Mouse (Mus musculus): ENCODE results near the gene Mfap1b.
"Not testable (repeated sequence)": the region's sequence is repeated elsewhere in the genome, so short reads cannot be mapped to it uniquely, and the experiment has no call there.

Mfap1b gene

DNA sequence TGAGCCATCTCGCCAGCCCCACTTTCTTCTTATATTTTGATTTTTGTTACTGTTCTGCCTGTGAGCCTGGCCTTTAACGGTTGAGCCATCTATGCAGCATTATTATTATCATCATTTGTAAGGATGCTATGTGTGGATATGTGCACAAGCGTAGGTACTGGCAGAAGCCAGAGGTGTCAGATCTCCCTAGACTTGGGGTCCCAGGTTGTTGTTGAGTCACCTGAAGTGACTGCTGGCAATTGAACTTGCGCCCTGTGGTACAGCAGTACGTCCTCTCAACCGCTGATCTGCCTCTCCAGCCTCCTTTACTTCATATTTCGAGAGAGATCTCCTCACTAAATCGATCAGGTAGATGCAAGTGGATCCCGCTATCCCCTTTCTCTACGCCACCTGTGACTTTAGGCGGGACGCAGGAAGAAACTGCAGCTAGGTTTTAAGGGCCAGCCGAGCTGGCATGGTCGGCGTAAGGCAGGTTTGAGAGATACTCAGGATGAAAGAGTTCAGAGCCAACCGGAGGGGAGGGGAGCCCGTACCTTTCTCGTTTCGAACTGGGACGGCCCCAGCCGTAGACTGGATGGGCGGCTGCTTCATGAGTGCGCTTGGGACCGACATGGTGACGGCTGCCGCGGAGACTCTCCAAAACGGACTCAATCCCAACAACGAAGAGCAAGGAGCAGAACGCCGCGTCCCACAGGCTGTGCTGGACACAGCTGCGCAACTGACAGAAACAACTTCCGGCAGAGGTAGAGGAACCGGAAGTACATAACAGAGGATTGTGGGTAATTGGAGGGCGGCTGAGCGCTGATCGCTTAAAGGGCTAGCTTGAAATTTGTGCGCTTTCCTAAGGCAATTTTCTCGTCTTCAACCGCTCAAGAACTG, at the start of gene Mfap1b:
Gene Mfap1b (minus strand): TSS at position 767 of the 879 bp plus-strand sequence.
- peak; percentile 69 to 74 for DNase-seq (ENCODE audit: low spot score in 2 of 2)

DNA sequence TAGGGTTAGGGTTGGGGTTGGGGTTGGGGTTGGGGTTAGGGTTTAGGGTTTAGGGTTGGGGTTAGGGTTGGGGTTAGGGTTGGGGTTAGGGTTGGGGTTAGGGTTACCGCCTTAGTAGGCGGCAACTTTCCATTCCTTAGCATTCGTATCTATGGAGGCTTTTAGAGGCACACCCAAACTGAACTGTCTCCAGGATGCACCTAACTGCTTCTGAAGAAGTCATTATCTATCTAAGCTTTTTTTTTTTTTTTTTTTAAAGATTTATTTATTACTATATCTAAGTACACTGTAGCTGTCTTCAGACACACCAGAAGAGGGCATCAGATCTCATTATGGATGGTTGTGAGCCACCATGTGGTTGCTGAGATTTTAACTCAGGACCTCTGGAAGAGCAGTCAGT, 49.0 kb upstream of the Mfap1b start:
- not testable (repeated sequence) for DNase-seq (ENCODE audit: low spot score in 2 of 2)

DNA sequence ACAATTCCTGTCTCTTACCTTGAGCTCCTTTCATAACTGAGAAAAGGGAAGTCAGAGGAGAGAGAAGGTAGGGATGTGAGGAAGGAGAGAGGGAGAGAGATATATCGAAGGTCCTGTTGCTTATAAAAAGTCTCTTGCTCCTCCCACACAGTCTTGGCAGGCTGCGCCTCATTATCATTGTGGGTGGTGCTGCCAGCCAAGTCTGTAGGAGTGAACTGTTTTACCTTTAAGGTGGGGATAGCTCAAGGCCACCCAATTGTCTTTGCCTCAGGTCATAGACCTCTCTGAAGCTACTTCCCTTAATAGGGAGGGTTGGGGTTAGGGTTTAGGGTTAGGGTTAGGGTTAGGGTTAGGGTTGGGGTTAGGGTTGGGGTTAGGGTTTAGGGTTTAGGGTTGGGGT, 48.1 kb upstream of the Mfap1b start:
- no peak for DNase-seq (ENCODE audit: low spot score in 2 of 2)

DNA sequence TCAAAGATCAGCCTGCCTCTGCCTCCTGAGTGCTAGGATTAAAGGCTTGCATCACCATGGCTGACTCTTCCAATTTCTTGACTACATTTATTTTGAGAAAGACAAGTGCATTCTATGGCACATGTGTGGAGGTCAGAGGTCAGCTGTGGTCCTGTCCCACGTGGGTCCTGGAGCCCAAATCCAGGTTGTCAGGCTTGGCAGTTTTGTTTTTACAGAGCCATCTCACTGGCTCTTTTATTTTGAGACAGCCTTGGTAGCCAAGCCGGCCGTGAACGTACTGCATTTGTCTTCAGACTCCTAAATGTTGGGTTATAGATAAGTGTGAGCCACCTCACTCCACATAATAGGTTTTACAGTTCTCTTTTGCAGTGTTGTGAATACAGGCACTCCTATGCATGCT, 44.8 kb upstream of the Mfap1b start:
- not testable (repeated sequence) for DNase-seq (ENCODE audit: low spot score in 2 of 2)

DNA sequence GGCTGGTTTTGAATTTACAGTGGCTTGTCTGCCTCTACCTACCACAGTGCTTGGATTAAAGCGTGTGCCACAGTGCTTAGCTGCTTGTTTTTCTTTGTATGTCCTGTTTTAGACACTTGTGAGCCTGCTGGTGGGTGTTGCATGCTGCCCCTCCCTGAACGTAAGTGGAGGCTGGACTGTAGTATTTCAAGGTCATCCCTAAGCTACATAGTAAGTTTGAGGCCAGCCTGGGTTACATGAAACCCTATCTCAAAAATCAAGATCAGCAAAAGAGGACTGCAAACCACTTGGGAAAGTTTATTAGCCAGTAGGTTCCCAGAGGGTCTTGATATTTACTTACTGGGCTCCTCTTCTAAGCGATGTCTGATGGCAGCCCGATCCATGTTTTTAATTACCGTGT, 44.2 kb upstream of the Mfap1b start:
- DNase-seq (ENCODE audit: low spot score in 2 of 2): no peak

DNA sequence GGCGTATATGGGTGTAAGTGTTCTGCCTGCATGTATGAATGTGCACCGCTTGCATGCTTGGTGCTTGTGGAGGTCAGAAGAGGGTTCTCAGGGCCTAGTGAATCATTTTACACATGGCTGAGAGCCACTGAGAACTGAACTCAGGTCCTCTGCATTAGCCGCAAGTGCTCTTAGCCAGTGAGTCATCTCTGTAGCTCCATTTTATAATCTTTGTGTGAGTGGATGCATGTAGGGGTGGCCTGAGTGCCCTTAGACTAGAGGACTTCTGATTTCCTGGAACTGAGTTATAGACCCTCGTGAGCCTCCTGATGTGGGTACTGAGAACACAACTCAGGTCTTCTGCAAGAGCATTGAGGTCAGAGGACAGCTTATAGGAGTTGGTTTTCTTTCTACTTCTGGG, 40.3 kb upstream of the Mfap1b start:
- DNase-seq (ENCODE audit: low spot score in 2 of 2): no peak

DNA sequence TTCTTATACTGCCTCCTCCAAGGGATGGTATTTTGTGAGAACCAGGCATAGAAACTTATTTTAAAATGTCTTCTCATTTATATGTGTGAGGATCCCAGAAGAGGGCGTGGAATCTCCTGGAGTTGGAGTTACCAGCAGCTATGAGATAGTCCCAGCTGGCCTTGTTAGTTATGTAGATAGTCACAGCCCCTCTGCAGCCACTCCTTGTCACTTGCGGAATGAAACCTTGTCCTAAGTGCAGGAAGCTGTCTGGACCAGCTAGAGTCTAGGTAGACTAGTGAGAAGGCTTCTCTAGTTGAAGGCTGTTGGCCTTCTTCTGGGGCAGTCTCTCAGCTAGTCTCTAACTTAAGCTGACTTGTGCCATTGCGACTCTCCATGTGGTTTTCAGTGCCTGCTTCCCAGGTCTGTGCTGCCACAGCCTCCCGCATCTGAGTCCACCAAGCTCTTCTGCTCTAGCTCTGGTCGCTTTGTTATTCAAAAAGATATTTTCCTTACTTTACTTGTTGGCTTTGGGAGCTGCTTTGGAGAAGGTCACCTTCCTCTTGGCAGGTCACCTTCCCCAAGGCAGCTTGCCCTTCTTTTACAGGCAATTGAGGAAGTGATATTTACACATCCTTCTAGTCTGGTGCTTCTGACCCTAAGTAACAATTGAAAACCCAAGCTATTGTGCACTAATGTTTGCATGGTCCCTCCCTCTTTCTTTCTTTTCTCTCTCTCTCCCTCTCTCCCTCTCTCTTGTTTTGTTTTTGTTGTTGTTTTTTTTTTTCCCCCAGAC, 39.3 kb upstream of the Mfap1b start:
- not testable (repeated sequence) for DNase-seq (ENCODE audit: low spot score in 2 of 2)

DNA sequence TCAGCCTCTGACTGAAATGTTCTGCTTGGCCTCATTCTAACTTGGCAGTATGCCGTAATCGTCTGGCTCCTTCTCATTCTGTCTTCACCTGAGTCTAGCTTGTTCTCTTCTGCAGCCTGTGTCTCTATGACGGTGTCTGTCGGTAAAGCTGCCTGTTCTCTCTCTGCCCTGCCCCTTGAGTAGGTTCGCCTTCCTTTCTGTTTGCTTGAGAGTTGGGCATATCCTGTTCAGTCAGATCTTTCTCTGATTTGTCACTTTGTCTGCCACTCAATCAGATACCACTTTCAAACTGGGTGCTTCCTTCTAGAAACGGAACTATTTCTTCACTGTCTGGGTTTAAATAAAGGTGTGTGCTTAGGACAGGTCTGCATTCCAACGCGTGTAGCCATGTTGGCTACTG, 37.5 kb upstream of the Mfap1b start:
- no peak for DNase-seq (ENCODE audit: low spot score in 2 of 2)

DNA sequence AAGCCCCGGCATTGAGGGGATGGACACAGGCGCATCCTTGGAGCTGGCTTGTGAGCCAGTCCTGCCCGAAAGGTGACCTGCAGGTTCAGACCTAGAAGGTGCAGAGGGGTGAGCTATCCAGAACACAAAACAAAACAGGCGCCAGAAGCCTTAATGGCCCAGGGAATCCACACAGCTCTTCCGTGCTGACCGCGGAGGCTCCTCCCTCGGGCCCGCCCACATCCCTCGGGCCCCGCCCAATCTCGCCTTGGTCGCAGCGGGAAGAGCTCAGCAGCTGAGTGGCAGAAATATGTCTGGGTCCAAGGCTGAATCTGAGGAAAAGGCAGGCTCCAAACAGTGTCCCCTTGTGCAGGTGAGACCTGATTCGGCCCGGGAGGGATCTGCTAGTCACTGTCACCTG, 35.7 kb upstream of the Mfap1b start:
- peak; percentile 57 to 71 for DNase-seq (ENCODE audit: low spot score in 2 of 2)

DNA sequence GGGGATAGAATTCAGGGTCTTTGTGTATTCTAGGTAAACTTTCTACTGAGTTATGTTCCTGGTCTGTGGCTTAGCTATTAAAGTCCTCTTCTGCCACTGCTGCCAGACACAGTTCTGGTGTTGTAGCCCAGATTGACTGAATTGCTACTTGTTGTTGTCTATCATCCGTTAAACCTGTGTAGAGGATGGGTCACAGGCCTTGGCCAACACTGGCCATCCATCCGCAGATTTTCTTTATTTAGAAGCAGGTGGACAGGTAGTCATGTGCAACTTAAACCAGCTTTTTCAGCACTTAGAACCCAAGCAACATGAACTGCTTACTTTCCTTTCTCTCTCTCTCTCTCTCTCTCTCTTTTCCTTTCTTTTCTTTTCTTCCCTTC, 34.1 kb upstream of the Mfap1b start:
- DNase-seq (ENCODE audit: low spot score in 2 of 2): no peak

DNA sequence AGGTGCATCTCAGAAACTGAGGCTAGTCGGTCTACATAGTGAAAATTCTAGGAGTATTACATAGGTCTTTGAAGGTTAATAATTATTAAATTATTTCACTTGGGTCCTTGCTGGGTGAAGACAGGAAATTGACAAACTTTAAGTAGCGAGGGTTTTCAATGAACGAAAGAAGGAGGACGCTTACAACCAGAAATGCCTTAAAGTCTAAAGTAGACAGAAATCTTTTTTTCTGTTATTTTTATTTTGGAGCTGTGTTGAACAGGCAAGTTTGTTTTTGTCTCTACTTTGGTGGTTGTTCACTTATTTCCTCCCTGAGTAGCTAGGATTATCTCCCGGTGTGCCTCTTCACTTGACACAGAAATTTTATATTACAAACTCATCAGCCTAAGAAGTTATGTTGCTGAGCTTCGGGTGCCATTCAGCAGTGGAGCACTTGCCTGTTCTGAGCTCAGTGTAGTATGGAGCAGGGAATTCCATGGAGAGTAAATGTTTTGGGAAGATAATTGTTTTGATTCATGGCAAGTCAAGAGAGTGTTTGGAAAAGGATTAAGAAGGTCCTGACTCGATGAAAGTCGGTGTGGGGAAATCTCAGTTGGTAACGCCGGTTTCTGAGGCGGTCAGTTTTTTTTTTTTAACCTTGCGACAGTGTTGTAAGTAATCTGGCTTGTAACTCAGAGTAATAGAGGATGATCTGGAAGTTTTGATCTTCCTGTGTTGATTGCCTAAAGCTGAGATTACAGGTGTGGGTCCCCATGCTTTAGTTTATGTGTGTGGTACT, 33.5 kb upstream of the Mfap1b start:
- no peak for DNase-seq (ENCODE audit: low spot score in 2 of 2)

DNA sequence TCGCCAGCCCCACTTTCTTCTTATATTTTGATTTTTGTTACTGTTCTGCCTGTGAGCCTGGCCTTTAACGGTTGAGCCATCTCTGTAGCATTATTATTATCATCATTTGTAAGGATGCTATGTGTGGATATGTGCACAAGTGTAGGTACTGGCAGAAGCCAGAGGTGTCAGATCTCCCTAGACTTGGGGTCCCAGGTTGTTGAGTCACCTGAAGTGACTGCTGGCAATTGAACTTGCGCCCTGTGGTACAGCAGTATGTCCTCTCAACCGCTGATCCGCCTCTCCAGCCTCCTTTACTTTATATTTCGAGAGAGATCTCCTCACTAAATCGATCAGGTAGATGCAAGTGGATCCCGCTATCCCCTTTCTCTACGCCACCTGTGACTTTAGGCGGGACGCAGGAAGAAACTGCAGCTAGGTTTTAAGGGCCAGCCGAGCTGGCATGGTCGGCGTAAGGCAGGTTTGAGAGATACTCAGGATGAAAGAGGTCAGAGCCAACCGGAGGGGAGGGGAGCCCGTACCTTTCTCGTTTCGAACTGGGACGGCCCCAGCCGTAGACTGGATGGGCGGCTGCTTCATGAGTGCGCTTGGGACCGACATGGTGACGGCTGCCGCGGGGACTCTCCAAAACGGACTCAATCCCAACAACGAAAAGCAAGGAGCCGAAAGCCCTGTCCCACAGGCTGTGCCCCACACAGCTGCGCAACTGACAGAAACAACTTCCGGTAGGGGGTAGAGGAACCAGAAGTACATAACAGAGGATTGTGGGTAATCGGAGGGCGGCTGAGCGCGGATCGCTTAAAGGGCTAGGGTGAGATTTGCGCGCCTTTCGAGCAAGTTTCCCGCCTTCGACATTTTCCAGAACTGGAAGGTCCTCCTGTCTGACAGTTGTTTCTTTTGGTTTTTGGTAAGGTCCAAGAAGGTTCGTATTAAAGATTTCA, 32.3 kb upstream of the Mfap1b start, which contains the start of the genes Mfap1a and Wdr76:
Gene Mfap1a (minus strand): TSS at position 724 of the 941 bp plus-strand sequence.
Gene Wdr76 (plus strand): TSS at position 782 of the 941 bp plus-strand sequence.
- peak; percentile 71 to 82 for DNase-seq (ENCODE audit: low spot score in 2 of 2)

DNA sequence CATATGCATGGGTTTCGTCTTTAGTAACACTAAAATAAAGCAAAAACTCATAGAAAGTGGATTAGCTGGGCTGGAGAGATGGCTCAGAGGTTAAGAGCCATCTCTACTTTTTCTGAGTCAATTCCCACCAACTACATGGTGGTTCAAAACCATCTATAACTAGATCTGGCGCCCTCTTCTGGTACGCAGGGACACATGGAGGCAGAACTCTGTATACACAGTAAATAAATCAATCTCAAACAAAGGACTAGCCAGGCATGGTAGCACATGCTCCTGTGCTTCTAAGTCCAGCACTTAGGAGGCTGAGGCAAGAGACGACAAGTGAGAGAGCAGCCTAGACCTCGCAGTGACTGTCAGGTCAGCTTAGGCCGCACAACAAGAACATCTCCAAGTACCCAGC, 27.7 kb upstream of the Mfap1b start:
- not testable (repeated sequence) for DNase-seq (ENCODE audit: low spot score in 2 of 2)

DNA sequence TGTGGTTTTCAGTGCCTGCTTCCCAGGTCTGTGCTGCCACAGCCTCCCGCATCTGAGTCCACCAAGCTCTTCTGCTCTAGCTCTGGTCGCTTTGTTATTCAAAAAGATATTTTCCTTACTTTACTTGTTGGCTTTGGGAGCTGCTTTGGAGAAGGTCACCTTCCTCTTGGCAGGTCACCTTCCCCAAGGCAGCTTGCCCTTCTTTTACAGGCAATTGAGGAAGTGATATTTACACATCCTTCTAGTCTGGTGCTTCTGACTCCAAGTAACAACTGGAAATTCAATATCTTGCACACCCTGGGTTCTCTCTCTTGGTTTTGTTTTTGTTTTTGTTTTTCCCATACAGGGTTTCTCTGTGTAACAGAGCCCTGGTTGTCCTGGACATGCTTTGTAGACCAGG, 10.5 kb upstream of the Mfap1b start:
- DNase-seq (ENCODE audit: low spot score in 2 of 2): not testable (repeated sequence)

DNA sequence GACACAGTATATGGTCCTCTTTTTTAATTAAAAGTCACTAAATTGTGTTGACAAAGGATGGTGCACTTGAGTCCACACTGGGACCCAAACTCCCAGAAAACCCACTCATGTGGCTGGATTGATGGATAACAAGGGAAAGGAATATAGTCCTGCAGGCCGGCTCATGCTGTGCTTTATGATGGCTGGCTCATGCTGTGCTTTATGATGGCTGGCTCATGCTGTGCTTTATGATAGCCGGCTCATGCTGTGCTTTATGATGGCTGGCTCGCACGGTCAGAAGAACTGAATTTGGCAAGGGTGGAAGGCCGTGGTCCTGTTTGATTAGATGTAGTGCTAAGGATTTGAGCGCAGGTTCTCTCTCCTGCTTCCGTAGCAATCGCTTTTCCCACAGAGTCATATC, 9.7 kb upstream of the Mfap1b start:
- no peak for DNase-seq (ENCODE audit: low spot score in 2 of 2)

DNA sequence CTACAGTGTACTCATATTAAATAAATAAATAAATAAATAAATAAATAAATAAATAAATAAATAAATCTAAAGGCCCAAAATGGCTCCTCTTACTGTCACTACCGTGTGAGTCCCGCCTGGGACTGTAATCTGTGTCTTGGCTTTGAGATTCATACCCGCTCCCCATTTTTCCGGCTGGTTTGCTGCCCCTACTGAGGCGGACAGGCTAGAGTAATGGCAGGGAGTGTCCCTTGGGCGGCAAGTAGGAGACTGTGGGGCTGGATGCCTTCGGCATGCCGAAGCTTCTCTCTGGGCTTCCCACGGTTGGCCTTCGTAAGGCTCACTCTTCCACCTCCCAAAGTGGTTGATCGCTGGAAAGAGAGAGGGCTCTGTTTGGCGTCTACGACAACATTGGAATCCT, 7.0 kb upstream of the Mfap1b start:
- not testable (repeated sequence) for DNase-seq (ENCODE audit: low spot score in 2 of 2)

DNA sequence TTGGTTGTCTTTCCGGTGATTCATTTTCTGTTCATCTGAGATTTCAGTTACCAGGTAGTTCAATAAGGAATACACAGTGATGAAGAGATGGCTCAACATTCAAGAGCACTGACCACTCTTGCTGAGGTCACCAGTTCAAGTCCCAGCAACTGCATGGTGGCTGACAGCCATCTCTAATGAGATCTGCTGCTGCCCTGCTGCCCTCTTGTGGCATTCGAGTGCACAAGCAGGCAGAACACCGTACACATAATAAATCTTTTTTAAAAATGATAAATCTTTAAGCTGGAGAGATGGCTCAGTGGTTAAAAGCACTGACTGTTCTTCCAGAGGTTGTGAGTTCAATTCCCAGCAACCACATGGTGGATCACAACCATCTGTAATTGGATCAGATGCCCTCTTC, 6.6 kb upstream of the Mfap1b start:
- DNase-seq (ENCODE audit: low spot score in 2 of 2): no peak

DNA sequence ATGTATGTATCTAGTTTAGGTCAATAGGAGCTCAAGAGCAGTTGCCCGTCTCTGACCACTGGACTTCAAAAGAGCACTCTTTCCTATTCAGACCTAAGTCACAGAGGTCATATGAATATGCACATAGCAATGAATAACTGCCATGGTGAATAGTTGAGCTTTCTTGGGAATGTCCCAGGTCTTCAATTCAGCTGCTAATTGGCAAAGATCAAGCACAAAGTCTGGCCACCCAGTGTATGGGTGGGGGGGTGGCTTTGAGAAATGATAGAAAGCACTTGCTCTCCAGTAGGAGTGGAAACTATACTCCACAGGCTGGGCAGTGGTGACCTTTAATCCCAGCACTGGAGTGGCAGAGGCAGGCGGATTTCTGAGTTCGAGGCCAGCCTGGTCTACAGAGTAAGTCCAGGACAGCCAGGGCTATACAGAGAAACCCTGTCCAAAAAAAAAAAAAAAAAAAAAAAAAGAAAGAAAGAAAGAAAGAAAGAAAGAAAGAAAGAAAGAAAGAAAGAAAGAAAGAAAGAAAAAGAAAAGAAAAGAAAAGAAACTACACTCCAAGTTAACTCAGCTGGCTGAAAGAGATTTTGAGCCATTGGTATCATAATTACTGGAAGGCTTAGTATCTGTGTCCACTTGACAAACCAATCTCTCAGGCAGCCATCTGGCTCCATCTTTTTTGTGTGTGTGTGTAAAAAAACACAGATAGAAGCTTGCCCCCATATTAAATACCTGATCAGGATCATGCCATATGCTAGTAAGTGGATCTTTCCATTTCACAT, 3.8 kb upstream of the Mfap1b start:
- no peak for DNase-seq (ENCODE audit: low spot score in 2 of 2)

DNA sequence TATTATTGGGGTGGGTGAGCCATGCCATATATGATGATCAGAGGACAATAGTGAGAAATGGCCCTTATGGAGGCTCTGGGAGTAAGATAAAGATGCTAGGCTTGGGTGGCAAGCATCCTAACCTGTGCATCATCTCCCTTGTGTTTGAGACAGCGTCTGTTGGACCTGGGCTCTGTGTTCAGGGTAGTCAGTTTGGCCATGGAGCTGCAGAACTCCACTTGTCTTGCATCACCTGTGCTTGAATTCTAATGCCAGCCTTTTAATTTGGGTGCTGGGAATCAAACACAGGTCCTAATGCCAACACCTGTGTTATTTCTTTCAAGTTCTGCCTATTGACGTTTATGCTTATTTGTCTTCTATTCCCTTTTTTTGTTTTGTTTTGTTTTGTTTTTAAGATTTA, 1.4 kb upstream of the Mfap1b start:
- not testable (repeated sequence) for DNase-seq (ENCODE audit: low spot score in 2 of 2)

DNA sequence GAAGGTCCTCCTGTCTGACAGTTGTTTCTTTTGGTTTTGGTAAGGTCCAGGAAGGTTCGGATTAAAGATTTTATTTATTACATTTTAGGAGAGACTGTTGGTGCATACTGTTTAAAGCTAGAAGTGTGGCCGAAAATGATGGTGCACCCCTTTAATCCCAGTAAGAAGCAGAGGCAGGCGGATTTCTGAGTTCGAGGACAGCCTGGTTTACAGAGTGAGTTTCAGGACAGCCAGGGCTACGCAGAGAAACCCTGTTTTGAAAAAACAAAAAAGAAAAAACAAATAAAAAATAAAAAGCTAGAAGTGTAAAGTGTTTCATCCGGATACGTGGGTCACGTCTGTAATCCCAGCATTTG, 291 bp upstream of the Mfap1b start:
- no peak for DNase-seq (ENCODE audit: low spot score in 2 of 2)

Data from urinary bladder, postnatal 4 days (tissue).